Mouse (Mus musculus): ENCODE measurements around the gene Pkd1.

Pkd1 gene

DNA sequence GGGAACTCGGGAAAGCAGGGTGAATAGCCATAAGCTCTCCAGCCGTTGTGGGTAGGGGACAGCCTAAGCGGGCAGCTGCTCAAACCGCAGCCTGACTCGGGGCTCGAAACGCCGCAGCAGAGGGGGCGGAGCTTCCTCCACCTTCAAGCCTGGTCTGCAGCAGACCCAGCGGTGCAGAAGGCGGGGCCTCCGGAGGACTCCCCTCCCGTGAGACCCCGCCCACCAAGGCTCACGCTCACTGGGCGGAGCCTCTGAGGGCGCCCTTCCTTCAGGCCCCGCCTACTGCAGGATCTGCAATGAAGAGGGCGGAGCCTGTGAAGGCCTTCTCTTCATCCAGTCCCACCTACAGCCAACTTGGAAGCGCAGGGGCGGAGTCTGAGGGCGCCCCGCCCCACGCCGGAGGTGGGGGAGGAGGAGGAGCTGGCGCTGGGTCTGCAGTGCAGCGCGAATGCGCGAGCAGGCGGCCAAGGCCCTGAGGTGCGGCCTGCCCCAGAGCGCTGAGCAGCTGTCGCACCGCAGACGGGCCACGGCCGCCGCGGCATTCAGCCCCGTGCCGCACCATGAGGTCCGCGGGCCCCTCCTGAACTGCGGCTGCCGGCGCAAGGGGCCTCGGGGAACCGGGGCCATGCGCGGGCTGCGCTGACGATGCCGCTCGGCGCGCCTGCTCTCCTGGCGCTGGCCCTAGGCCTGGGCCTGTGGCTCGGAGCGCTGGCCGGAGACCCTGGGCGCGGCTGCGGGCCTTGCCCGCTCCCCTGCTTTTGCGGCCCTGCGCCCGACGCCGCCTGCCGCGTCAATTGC lies at the start of gene Pkd1:
Pkd1 (plus strand) TSS at position 217 of the 798 bp plus-strand sequence.
- DNase-seq (ENCODE audit: low spot score in 2 of 2) = peak; percentile 99

DNA sequence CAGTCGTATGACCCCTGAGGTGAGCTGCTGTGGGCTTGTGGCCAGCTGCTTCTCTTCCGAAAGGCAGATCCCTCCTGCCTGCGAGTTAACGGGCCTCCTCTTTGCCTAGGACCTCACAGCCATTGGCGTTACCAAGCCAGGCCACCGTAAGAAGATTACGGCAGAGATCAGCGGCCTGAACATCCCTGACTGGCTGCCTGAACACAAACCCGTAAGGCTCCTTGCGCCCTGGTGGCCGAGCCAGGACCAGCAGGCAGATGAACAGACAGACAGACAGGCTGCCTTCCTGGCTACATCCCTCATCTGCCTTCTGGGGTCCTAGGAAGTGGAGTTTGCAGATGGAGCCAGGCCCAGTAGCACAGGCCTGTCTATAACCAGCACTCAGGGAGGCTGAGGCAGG lies 47.4 kb upstream of the Pkd1 start:
- DNase-seq (ENCODE audit: low spot score in 2 of 2) = no peak

DNA sequence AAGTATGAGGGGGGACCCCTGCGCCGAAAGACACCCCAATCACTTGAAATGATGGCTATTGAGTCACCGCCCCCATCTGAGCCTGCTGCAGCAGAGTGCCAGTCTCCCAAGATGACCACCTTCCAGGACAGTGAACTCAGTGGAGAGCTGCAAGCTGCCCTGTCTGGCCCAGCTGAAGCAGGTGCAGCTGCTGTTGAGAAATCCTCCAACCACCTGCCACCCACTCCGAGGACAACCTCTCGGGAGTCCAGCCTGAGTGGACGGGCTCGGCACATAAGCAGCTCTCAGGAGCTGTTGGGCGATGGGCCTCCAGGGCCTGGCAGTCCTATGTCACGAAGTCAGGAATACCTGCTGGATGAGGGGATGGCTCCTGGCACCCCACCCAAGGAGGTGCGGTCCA lies 45.5 kb upstream of the Pkd1 start:
- no peak for DNase-seq (ENCODE audit: low spot score in 2 of 2)

DNA sequence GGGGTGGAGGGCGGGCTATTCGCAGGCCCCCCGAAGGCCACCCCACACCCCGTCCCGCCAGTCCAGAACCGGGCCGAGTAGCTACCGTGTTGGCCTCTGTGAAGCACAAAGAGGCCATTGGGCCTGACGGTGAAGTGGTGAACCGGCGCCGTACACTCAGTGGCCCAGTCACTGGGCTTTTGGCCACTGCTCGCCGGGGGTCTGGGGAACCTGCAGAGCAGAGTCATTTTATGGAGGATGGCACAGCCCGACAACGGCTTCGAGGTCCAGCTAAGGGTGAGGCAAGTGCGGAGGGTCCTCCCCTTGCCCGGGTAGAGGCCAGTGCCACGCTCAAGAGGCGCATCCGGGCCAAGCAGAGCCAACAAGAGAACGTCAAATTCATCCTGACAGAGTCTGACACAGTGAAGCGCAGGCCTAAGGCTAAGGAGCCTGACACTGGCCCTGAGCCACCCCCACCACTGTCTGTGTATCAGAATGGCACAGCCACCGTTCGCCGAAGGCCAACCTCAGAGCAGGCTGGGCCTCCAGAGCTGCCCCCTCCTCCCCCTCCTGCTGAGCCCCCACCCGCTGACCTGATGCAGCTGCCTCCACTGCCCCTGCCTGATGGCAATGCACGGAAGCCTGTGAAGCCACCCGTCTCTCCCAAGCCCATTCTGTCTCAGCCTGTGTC lies 44.2 kb upstream of the Pkd1 start:
- DNase-seq (ENCODE audit: low spot score in 2 of 2) = no peak

DNA sequence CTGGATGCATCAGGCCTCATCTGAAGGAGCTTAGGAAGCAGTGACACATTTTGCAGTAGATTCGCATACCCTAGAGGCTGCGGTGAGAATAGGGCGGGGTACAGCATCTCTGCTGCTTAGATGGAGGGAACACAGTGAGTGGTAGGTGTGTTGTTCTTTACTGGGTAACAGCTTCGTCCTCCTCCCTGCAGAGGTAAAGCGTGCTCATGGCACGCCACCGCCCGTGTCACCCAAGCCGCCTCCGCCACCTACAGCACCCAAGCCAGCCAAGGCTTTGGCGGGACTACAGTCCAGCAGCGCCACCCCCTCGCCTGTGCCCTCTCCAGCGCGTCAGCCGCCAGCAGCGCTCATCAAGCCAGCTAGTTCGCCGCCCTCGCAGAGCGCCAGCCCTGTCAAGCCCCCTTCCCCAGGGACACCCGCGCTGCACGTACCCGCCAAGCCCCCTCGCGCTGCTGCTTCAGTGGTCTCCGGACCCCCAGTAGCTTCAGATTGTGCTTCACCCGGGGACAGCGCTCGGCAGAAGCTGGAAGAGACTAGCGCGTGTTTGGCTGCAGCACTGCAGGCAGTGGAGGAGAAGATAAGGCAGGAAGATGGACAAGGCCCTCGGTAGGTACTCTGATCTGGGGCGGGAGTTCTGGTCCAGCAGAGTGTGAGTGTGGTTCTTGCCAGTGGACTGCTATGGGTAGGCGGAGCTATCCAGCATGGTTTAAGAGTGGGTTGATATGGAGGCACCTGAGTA lies 43.1 kb upstream of the Pkd1 start:
- DNase-seq (ENCODE audit: low spot score in 2 of 2) = no peak

DNA sequence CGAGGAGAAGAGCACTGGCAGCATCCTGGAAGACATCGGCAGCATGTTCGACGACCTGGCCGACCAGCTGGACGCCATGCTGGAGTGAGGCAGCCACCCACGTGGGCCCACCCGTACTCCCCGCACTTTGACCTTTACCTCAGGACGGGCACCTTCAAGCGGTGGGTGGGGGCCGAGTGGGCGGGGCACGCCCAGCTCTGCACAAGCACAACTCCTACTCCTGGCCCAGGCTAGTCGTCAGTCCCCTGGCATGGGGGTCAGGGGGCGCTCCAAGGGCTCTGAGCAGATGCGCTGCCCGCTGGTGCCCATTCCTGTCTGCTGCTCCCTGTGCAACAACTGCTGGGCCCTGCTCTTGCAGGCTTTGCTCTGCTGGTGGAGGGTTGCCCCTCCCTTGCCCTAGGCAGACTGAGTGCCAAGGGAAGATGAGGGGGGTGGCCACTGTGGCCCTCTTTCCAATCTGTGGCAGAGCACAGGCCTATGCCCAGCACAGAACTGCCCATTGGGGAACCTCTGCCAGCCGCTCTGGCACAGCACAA lies 42.4 kb upstream of the Pkd1 start:
- no peak for DNase-seq (ENCODE audit: low spot score in 2 of 2)

DNA sequence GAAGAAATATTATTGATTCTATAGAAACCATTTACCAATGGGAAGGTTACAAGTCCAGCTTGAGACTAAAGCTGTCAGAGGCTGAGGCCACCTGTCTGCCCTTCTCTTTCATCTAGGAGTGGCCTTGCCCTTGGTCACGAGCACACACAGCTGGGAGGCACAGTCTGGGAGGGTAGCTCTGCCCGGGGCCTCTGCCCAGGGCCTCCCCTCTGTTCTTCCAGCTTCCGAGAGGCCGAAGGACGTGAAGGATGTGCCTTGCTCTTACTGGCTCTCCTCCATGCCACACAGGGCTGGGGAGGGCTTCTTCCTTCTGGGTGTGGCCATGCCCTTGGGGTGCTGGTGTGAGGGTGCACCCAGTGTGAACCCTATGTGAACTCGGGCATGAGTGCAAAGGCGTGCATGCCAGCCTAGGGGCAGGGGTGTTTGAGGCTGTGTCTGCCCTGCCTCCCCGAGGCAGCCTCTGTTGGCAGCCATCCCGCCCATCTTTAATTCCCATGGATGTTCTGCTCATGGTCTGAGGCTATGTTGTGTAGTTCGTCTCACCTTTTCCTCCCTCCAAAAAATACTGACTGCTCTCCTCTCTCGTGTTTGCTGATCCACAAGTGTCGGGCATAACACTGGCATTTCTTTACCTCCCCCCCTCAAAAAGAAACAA lies 41.7 kb upstream of the Pkd1 start:
- no peak for DNase-seq (ENCODE audit: low spot score in 2 of 2)

DNA sequence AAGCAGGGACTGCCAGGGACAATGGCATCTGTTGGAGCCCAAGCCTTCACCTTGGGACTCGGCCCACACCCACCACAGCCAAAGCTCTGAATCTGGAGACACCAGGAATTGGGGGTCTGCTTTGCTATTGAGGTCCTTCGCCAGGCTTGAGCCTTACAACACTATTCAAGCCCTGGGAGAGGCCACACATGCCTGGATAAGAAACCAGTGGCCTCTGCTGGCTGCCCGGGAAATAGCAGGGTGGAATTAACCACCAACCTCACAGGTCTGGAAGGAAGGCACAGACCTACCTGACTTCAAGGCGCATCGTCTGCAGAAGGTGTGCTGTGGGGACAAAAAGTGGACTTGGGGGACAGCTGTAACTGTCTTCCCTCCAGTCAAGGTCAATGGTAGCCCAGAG lies 36.0 kb upstream of the Pkd1 start:
- peak; percentile 37 to 46 for DNase-seq (ENCODE audit: low spot score in 2 of 2)

DNA sequence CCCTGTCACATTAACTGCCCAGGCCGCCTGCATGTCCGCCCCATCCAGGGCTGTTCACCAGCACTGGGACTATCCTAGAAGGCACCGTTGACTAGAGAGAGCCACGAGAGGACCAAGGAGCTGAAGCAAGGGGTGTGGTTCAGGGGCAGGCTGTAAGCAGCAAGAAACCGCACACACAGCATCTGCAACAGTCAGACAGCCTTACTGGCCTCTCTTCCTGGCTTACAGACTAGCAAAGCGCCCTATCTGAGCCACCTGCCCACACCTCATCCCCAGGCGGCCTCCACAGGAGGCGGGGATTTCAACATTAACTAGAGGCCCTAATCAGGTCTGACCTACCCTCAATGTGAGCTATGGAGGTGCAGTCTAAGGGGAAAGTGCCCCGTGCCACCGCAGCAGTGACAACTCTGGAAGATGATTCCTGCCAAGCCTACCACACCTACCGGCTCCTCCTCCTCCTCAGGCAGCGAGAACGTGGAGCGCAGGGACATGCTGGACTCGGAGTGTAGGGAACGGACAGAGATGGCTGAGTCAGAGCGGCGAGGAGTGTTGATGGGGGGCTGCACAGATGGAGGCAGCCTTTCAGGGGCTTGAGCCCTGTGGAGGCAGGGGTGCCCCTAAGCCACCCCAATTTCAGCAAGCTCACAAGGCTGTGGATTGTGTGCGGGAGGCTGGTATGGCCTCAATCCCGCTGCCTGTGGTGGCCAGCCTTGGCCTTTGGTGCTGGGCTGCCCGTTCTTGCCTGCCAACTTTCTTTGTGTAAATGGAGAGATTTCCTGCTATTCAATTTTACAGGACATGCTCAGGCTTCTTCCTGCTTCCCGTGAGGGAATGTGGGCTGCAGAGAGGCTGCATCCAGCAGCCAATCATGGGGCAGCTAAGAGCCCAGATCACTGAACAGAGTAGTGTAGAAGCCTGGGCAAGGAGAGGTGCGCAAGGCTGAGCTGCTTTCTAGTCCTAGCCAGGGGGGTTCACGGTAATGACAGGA lies 35.1 kb upstream of the Pkd1 start:
- DNase-seq (ENCODE audit: low spot score in 2 of 2) = no peak

DNA sequence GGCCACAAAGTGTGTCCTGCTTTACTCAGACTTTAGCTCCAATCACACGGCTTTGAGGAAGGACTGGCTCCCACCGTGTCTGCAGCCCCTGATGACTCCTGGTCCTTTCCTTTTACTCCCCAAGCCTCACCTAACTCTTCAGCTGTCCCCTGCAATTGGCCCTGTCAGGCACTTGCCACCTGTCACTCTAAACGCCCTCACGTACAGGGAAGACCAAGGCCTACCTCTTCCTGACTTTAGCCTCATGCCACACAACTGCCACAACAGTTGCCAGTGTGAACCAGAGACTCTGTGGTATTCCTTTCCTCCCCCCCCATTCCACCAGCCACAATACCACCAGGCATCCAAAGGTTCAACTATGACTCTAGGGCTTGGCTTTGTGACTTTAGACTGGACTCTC lies 29.2 kb upstream of the Pkd1 start:
- no peak for DNase-seq (ENCODE audit: low spot score in 2 of 2)

DNA sequence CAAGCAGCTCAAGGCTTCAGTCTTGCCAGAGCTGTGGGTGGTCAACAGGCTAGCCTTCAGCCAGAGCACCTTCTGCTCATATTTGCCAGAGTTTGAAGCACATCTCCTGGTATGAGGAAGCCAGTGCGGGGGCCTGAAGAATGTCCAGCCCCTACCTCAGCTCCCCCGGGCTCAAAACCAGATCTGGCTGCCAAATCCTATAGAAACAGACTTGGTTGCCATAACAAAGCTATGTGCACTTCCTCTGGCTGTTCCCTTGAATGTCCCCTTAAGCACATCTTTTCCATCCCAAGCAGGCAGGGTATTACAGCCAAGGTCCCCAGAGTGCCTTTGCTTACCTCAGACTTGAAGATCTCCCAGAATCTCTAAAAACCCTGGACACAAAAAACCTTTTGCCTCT lies 24.9 kb upstream of the Pkd1 start:
- no peak for DNase-seq (ENCODE audit: low spot score in 2 of 2)

DNA sequence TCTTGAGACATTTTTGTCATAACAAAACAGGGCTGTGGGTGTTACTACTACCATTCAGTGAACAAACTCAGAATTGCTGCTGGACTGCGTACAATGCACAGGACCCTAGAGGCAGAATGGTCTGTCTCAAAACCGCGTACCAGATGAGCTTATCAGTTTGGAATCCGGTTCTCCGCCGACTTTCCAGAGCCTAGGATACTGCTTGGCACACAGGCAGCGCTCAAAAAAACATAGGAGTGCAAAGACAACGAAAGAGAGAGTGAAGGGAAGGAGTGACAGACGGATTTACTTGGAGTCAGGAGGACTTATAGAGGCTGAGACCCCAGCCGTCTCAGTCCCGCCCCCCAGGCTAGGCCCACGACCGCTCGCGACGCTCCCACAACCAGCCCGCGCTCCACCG lies 22.3 kb upstream of the Pkd1 start:
- no peak for DNase-seq (ENCODE audit: low spot score in 2 of 2)

DNA sequence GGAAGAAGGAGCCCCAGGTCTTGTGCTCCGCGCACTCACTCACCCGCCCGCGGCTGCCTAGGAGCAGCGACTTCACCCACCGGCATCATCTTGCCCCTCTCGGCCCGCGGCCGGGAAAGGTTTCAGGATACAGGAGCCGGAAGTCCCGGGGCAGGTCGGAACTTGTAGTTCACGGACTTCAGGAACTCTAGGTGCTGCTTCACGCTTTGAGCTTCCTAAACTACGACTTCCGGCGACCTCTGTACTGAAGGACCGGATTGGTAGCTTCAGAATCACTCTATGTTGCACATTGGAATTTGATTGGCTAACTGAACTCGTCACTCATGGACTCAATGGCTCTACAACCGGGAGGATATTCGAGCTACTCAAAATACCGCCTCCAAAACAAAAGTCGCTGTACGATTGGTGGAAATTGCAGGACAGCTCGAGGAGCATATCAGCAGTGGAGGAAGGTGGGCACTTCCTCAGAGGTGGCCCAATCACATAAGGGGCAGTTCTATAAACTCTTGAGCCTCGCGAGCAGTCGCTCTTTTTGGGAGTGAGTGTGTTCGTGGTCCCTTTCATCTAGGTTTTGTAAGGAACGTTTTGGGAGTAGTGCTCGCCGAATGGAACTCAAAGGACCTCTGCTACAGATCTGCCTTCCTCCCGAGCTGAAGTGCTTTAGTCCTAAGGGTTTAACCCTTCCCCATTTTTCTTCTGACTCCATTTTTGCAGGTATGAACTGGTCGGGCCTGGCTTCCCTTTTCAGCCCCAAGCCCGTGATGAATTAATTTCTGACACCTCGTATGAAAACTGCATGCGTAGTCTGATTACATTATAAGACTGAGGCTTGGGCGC lies 21.7 kb upstream of the Pkd1 start, which contains the start of gene Traf7:
Traf7 (minus strand) TSS at position 216 of the 837 bp plus-strand sequence.
- DNase-seq (ENCODE audit: low spot score in 2 of 2) = peak; percentile 85 to 91

DNA sequence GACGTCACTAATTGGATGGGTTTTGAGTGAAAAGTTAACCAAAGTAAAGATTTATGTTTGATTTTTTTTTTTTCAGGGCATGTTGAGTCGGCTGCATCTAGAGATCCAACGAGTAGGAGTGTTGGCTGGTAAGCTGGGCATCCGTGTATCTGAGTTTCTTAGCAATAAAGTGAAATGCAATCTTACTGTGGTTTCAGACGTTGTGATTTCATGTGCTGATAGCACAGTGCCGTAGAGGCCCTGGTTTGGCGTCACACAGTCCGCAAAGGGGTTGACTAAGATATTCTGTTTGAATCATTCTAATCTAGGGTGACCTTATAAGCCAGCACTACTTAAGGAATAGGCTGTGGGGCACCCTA lies 21.1 kb upstream of the Pkd1 start:
- DNase-seq (ENCODE audit: low spot score in 2 of 2) = no peak

DNA sequence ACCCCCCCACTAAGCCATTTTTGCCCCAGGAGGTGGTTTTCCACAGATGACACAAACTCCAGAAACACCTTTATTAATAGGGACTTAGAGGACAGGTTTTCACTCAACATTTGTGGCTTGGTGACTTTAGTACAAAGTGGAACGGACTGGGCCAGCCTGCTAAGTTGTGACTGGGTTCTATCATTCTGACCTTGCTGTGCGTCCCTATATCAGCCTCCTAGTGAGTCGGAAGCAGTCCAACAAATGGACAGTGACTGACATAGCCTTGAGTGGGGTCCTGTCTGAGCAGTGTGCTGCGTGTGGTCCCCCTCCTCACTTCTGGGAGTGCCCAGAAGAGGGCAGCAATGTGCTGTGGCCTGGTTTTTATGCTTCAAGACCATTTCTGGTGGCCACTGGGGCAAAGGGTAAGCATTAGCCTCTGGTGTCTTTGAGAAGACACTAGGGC lies 20.6 kb upstream of the Pkd1 start:
- peak in 1 of 2 experiments; percentile 42 for DNase-seq (ENCODE audit: low spot score in 2 of 2)

DNA sequence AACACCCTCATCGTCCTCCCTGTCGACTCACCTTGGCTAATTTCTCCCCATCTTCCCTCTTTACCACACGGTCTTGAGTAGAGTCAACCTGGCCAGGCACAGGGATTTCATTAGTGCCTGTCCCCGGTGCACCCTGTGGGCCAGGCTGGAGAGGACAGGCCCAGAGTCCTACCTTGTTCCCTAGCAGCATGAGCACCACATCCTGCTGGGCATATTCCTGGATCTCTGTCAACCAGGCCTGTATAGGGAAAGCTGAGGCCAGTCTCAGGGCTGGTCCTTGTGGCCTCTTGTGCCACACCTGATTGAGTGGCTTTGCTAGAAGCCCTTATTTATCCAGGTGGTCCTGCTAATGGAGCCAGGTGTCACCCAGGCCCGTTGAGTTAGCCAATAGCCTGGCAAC lies 19.8 kb upstream of the Pkd1 start:
- DNase-seq (ENCODE audit: low spot score in 2 of 2) = no peak

DNA sequence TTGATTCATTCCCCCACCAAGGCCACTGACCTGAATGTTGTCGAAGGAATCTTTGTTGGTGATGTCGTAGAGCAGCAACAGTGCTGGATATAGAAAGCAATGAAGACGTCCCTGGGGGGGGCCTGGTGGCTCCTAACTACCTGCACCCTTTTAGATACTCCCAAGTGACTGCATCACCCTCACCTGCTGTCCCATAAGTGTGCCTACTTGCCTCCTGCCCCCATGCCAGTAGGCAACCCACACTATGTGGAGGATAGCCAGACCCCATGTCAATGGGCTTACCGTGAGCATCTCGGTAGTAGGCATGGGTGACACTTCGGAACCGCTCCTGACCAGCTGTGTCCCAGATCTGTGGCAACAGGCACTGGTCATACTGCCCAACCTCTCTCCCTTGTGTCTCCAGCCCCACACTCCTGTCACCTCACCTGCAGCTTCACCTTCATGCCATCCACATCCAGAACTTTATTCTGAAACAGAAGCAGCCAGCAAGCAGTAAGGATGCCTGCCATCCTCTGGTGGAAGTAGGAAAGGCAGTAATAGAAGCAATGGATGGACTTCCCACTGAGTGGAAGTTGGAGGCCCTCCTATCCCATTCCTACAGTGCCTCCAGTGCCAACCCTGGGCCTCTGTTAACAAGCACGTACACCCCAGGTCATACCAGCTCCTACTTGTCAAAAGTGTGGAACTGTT lies 19.1 kb upstream of the Pkd1 start:
- DNase-seq (ENCODE audit: low spot score in 2 of 2) = no peak

DNA sequence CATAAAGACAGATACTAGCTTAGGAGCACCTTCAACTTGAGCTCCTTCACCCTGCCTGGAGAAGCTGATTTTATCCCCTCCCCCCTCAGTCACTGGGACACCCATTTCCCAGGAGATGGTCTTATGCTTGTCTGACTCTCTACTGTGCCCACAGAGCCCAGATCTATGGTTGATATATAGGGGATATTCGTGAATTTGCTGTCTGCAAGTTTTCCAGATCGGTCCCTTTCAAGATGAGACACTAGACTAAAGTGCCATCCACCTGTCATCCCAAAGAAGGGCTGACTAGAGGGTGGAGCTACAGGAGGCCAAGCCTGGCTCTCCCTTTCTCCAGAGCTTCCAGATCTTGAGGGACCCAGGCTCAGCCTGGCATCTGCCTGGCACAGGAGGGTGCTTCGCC lies 18.6 kb upstream of the Pkd1 start:
- no peak for DNase-seq (ENCODE audit: low spot score in 2 of 2)

DNA sequence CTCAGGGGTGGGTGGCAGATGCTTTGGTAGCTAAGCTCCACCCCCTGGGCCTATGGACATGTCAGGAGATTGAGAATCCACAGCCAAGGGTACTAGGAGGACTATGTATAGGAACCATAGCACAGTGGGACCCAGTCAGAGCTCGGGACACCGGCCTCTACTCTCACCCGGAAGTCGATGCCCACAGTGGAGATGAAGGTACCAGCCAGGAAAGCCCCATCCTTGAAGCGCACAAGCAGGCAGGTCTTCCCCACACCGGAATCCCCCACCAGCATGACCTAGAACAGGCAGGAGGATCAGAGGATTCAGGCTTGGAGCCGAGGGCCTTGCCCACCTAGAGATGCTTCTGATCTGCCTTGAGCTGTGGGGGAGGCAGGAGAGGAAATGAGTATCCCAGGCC lies 17.6 kb upstream of the Pkd1 start:
- no peak for DNase-seq (ENCODE audit: low spot score in 2 of 2)

Data from urinary bladder, postnatal 36 days (tissue).